Mouse (Mus musculus) spleen, adult 2 months (tissue): Measurements from ENCODE around the gene Rhoq.

Experiments
- CTCF ChIP-seq: fragments of 200-500 bp; IDR thresholded peaks from 2 replicates; pipeline ENCODE4 v1.5.1; 2011; ENCODE audit warnings: mild to moderate bottlenecking, inconsistent platforms; ENCODE audit not compliant: insufficient read depth, insufficient read length, insufficient replicate concordance; ENCODE audit errors: extremely low read depth
- POLR2A ChIP-seq: fragments of 200-500 bp; IDR thresholded peaks from 2 replicates; pipeline ENCODE4 v1.6.1; 2011; ENCODE audit warnings: low read depth, low read length, inconsistent platforms

DNA sequence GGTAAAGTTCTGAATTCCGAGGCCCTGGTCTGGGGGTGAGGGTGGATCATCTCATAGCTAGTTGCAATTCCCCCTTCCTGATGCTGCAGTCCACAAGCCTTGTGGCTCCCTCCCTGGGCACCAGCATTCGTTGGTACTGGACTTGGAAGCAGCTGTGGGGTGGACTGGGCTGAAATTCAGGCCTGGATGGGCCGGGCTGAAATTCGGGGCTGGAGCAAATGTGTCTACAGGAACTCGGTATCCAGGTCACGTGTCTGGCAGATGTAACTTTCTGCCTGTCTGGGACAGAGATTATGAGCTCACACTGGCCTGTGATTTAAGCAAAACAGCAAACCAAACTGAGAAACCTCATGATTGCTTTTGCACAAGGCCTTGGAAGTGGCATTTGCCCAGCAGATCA lies 14.1 kb upstream of the Rhoq start:
- no peak for TF ChIP-seq CTCF
- TF ChIP-seq POLR2A, result no peak
